Mouse (Mus musculus): ENCODE measurements around the gene Tekt4. TPM values are rescaled to one million over a fixed set of nuclear protein-coding genes. Genes with fewer than 3 reads are reported as not detected.
A peak's percentile ranks its signal among the peaks of the same experiment; 100 is the strongest.

Gene Tekt4
- polyA plus RNA-seq (2016; fragmentation: Nextera tagmentation; extraction: Ambion mirVana), result 0.55 and 0.84 TPM in 2 replicates

GRCm38 (mm10) chr17:25454272-25454671 lies at the start of gene Tekt4:
Gene Tekt4 (plus strand): TSS chr17:25454615.
- DNase-seq (ENCODE audit: low spot score), result no peak
- Histone ChIP-seq H3K36me3 (no peaks in the 10 kb centered on the region), H3K9me3 (no peaks in the 10 kb centered on the region), H3K4me1 (peaks cover 50% of the 10 kb centered on the region), H3K27ac (peak within 1 kb of the TSS; percentile 81), H3K27me3 (ENCODE audit: insufficient read depth, poor library complexity, severe bottlenecking) (0 out of 2 replicates have a peak, but pooled peaks cover 3% of the 10 kb centered on the region), H3K4me3 (no peak within 1 kb of the TSS)
- 40% methylated on average over 2 of the region's 2 CpGs for WGBS

GRCm38 (mm10) chr17:25405224-25405895 lies 49.1 kb upstream of the Tekt4 start:
- H3K4me3 ChIP-seq, result peak overlapping the region; percentile 41
- no peaks in the 10 kb centered on the region for H3K9me3 ChIP-seq
- H3K27ac ChIP-seq, result peak overlapping the region; percentile 88
- peaks cover 8% of the 10 kb centered on the region for H3K36me3 ChIP-seq
- peaks cover 4% of the 10 kb centered on the region; the same call in 1 of the 2 replicates for H3K27me3 ChIP-seq (ENCODE audit: insufficient read depth, poor library complexity, severe bottlenecking)
- 7% methylated on average over 9 of the region's 10 CpGs for WGBS
- no peak for DNase-seq (ENCODE audit: low spot score)
- H3K4me1 ChIP-seq, result peaks cover 83% of the 10 kb centered on the region

GRCm38 (mm10) chr17:25406011-25406441 lies 48.4 kb upstream of the Tekt4 start:
- H3K9me3 ChIP-seq, result no peaks in the 10 kb centered on the region
- peaks cover 87% of the 10 kb centered on the region for H3K4me1 ChIP-seq
- no peak for DNase-seq (ENCODE audit: low spot score)
- peak overlapping the region; percentile 41 for H3K4me3 ChIP-seq
- H3K27me3 ChIP-seq (ENCODE audit: insufficient read depth, poor library complexity, severe bottlenecking), result peaks cover 4% of the 10 kb centered on the region; the same call in 1 of the 2 replicates
- 18% methylated on average over 6 of the region's 6 CpGs for WGBS
- H3K27ac ChIP-seq, result peak overlapping the region; percentile 88
- peaks cover 8% of the 10 kb centered on the region for H3K36me3 ChIP-seq

GRCm38 (mm10) chr17:25407352-25407751 lies 47.1 kb upstream of the Tekt4 start:
- 0 out of 2 replicates have a peak, but pooled peaks cover 2% of the 10 kb centered on the region for H3K9me3 ChIP-seq
- no peak overlapping the region for H3K4me3 ChIP-seq
- H3K27ac ChIP-seq, result peak overlapping the region; percentile 88
- WGBS, result 66% methylated on average over 4 of the region's 4 CpGs
- peaks cover 4% of the 10 kb centered on the region; the same call in 1 of the 2 replicates for H3K27me3 ChIP-seq (ENCODE audit: insufficient read depth, poor library complexity, severe bottlenecking)
- DNase-seq (ENCODE audit: low spot score), result no peak
- peaks cover 13% of the 10 kb centered on the region; the same call in 1 of the 2 replicates for H3K36me3 ChIP-seq
- peaks cover 84% of the 10 kb centered on the region for H3K4me1 ChIP-seq

- Histone ChIP-seq H3K36me3 (peaks cover 8% of the 10 kb centered on the region; the same call in 1 of the 2 replicates), H3K4me3 (no peak overlapping the region), H3K27ac (peak overlapping the region; percentile 85), H3K27me3 (ENCODE audit: insufficient read depth, poor library complexity, severe bottlenecking) (peaks cover under 1% of the 10 kb centered on the region; the same call in 1 of the 2 replicates), H3K4me1 (peaks cover 82% of the 10 kb centered on the region), H3K9me3 (0 out of 2 replicates have a peak, but pooled peaks cover 2% of the 10 kb centered on the region)
- no peak for DNase-seq (ENCODE audit: low spot score)
- WGBS, result 71% methylated on average over 7 of the region's 7 CpGs
Observed at GRCm38 (mm10) chr17:25408302-25408999, 46.0 kb upstream of the Tekt4 start.

GRCm38 (mm10) chr17:25409621-25410020 lies 44.8 kb upstream of the Tekt4 start:
- Histone ChIP-seq H3K36me3 (peaks cover 8% of the 10 kb centered on the region; the same call in 1 of the 2 replicates), H3K27ac (peak overlapping the region; percentile 85), H3K4me1 (peaks cover 82% of the 10 kb centered on the region), H3K9me3 (0 out of 2 replicates have a peak, but pooled peaks cover 2% of the 10 kb centered on the region), H3K4me3 (peak overlapping the region; percentile 5; the same call in 1 of the 2 replicates), H3K27me3 (ENCODE audit: insufficient read depth, poor library complexity, severe bottlenecking) (no peaks in the 10 kb centered on the region)
- 78% methylated on average over 7 of the region's 7 CpGs for WGBS
- DNase-seq (ENCODE audit: low spot score), result no peak

GRCm38 (mm10) chr17:25410180-25410579 lies 44.2 kb upstream of the Tekt4 start:
- H3K9me3 ChIP-seq, result 0 out of 2 replicates have a peak, but pooled peaks cover 2% of the 10 kb centered on the region
- peak overlapping the region; percentile 85 for H3K27ac ChIP-seq
- H3K4me1 ChIP-seq, result peaks cover 82% of the 10 kb centered on the region
- no peak for DNase-seq (ENCODE audit: low spot score)
- H3K27me3 ChIP-seq (ENCODE audit: insufficient read depth, poor library complexity, severe bottlenecking), result no peaks in the 10 kb centered on the region
- WGBS, result 21% methylated on average over 6 of the region's 6 CpGs
- peaks cover 8% of the 10 kb centered on the region; the same call in 1 of the 2 replicates for H3K36me3 ChIP-seq
- peak overlapping the region; percentile 5; the same call in 1 of the 2 replicates for H3K4me3 ChIP-seq

- Histone ChIP-seq H3K4me1 (peaks cover 82% of the 10 kb centered on the region), H3K27ac (peak overlapping the region; percentile 85), H3K4me3 (peak overlapping the region; percentile 18; the same call in 1 of the 2 replicates), H3K27me3 (ENCODE audit: insufficient read depth, poor library complexity, severe bottlenecking) (no peaks in the 10 kb centered on the region), H3K9me3 (0 out of 2 replicates have a peak, but pooled peaks cover 2% of the 10 kb centered on the region), H3K36me3 (peaks cover 8% of the 10 kb centered on the region; the same call in 1 of the 2 replicates)
- WGBS, result 53% methylated on average over 7 of the region's 7 CpGs
- no peak for DNase-seq (ENCODE audit: low spot score)
Observed at GRCm38 (mm10) chr17:25410786-25411185, 43.6 kb upstream of the Tekt4 start.

GRCm38 (mm10) chr17:25411251-25411650 lies 43.2 kb upstream of the Tekt4 start:
- Histone ChIP-seq H3K36me3 (peaks cover 8% of the 10 kb centered on the region; the same call in 1 of the 2 replicates), H3K27ac (peak overlapping the region; percentile 85), H3K9me3 (0 out of 2 replicates have a peak, but pooled peaks cover 2% of the 10 kb centered on the region), H3K4me3 (no peak overlapping the region), H3K27me3 (ENCODE audit: insufficient read depth, poor library complexity, severe bottlenecking) (no peaks in the 10 kb centered on the region), H3K4me1 (peaks cover 82% of the 10 kb centered on the region)
- DNase-seq (ENCODE audit: low spot score), result no peak
- WGBS, result 43% methylated on average over 4 of the region's 4 CpGs

- peak overlapping the region; percentile 84; the same call in 1 of the 2 replicates for H3K27ac ChIP-seq
- DNase-seq (ENCODE audit: low spot score), result no peak
- peaks cover 80% of the 10 kb centered on the region for H3K4me1 ChIP-seq
- 50% methylated on average over 4 of the region's 4 CpGs for WGBS
- H3K9me3 ChIP-seq, result 0 out of 2 replicates have a peak, but pooled peaks cover 2% of the 10 kb centered on the region
- peaks cover 8% of the 10 kb centered on the region; the same call in 1 of the 2 replicates for H3K36me3 ChIP-seq
- no peak overlapping the region for H3K4me3 ChIP-seq
- H3K27me3 ChIP-seq (ENCODE audit: insufficient read depth, poor library complexity, severe bottlenecking), result no peaks in the 10 kb centered on the region
Observed at GRCm38 (mm10) chr17:25414209-25414608, 40.2 kb upstream of the Tekt4 start.

- H3K27ac ChIP-seq, result peak overlapping the region; percentile 84
- H3K36me3 ChIP-seq, result peaks cover 8% of the 10 kb centered on the region
- H3K27me3 ChIP-seq (ENCODE audit: insufficient read depth, poor library complexity, severe bottlenecking), result no peaks in the 10 kb centered on the region
- H3K4me1 ChIP-seq, result peaks cover 80% of the 10 kb centered on the region
- 0 out of 2 replicates have a peak, but pooled peaks cover 2% of the 10 kb centered on the region for H3K9me3 ChIP-seq
- whole genome bisulfite sequencing, result 43% methylated on average over 3 of the region's 3 CpGs
- H3K4me3 ChIP-seq, result no peak overlapping the region
- no peak for DNase-seq (ENCODE audit: low spot score)
Observed at GRCm38 (mm10) chr17:25414917-25415316, 39.5 kb upstream of the Tekt4 start.

- peaks cover 8% of the 10 kb centered on the region for H3K36me3 ChIP-seq
- 0 out of 2 replicates have a peak overlapping the region, but pooled peaks have one; percentile 19 for H3K4me3 ChIP-seq
- H3K27me3 ChIP-seq (ENCODE audit: insufficient read depth, poor library complexity, severe bottlenecking), result no peaks in the 10 kb centered on the region
- 0 out of 2 replicates have a peak, but pooled peaks cover 2% of the 10 kb centered on the region for H3K9me3 ChIP-seq
- WGBS, result 13% methylated on average over 6 of the region's 6 CpGs
- no peak for DNase-seq (ENCODE audit: low spot score)
- H3K4me1 ChIP-seq, result peaks cover 80% of the 10 kb centered on the region
- peak overlapping the region; percentile 84 for H3K27ac ChIP-seq
Observed at GRCm38 (mm10) chr17:25415421-25415913, 38.9 kb upstream of the Tekt4 start.

Data from heart, embryonic 10.5 days (tissue).